In genomic region chr2:68405163-68405715, GRCm38 (mm10) we compare ENCODE assay signal across 9 mouse cellular contexts.
A peak's percentile ranks its signal among the peaks of the same experiment; 100 is the strongest.
DNase-seq lines count a peak whose midpoint lies in the region; ATAC-seq lines count a peak whose summit lies in the region.
"Had no signal": no experiment of that assay in that cellular context is flagged by ENCODE, and none has a peak within 500 bp of the region (broad histone marks: within the 10 kb centered on the region; RNA-seq: fewer than 3 reads in every experiment).

No protein-coding gene starts in this region.

- H3K27me3 ChIP-seq in limb, embryonic 11.5 days (ENCODE audit: control insufficient read depth, insufficient read depth, low read length), result no peaks in the 10 kb centered on the region
- H3K27me3 ChIP-seq: liver, embryonic 13.5 days had no signal

- intact Hi-C loops in left cerebral cortex, postnatal 10 days (cut with DNase I), result no loop called here

- H3K4me1 ChIP-seq in limb, embryonic 11.5 days (ENCODE audit: control insufficient read depth, insufficient read depth, low read length), result peaks cover 46% of the 10 kb centered on the region

- H3K4me2 ChIP-seq in limb, embryonic 11.5 days (ENCODE audit: low read depth, severe bottlenecking), result peak overlapping the region; percentile 38; the same call in 1 of the 2 replicates
- H3K4me2 ChIP-seq: liver, embryonic 13.5 days had no signal

- H3K9ac ChIP-seq in limb, embryonic 11.5 days (ENCODE audit: low read length), result no peak overlapping the region
- H3K9ac ChIP-seq: liver, embryonic 13.5 days had no signal

- H3K4me3 ChIP-seq in limb, embryonic 11.5 days (ENCODE audit: low read depth, low read length), result no peak overlapping the region
- H3K4me3 ChIP-seq: liver, embryonic 13.5 days had no signal

- peak; percentile 55 for ATAC-seq in limb, embryonic 11.5 days (ENCODE audit: insufficient number of reproducible peaks, low FRiP score, low TSS enrichment, low read depth)
- ATAC-seq in erythroid progenitor cell, adult 5-6 weeks (replicated peaks; ENCODE audit: low FRiP score, poor library complexity, severe bottlenecking), result no peak

- H3K27ac ChIP-seq in limb, embryonic 11.5 days (replicated peaks; ENCODE audit: low read depth, low read length), result peak overlapping the region; percentile 90
- H3K27ac ChIP-seq: liver, embryonic 13.5 days had no signal

- no peaks in the 10 kb centered on the region for H3K36me3 ChIP-seq in limb, embryonic 11.5 days (ENCODE audit: control insufficient read depth, insufficient read depth, low read length)
- H3K36me3 ChIP-seq: liver, embryonic 13.5 days had no signal

- peak; percentile 87 for DNase-seq in heart, adult 11 months
- no peak for DNase-seq in heart, adult 9 months (ENCODE audit: low spot score in 2 of 2)
- DNase-seq in retina, postnatal 1 day, result peak; percentile 27
- no peak for DNase-seq in retina, embryonic 14.5 days (ENCODE audit: low spot score)
- DNase-seq in limb, embryonic 11.5 days (ENCODE audit: low spot score), result peak; percentile 70
- DNase-seq in right cerebral cortex, postnatal 4 days, result no peak
- no peak for DNase-seq in left cerebral cortex, postnatal 10 days (ENCODE audit: extremely low spot score in 1 of 2, low spot score in 2 of 2)
- DNase-seq: liver, embryonic 13.5 days had no signal

- no peaks in the 10 kb centered on the region for H3K9me3 ChIP-seq in limb, embryonic 11.5 days (ENCODE audit: control insufficient read depth, low read length)
- H3K9me3 ChIP-seq: liver, embryonic 13.5 days had no signal

- 15% methylated on average over 16 of the region's 16 CpGs for WGBS in limb, embryonic 11.5 days

Comparison
In these comparisons a context has a peak if more than half of its experiments do, and no peak if none do; other contexts are left out.
1. DNase-seq: peak in heart, adult 11 months (single experiment), retina, postnatal 1 day (single experiment) and limb, embryonic 11.5 days (single experiment); none in heart, adult 9 months (0 of 2), retina, embryonic 14.5 days (single experiment), right cerebral cortex, postnatal 4 days (single experiment) and left cerebral cortex, postnatal 10 days (0 of 2).